In the genomic region with DNA sequence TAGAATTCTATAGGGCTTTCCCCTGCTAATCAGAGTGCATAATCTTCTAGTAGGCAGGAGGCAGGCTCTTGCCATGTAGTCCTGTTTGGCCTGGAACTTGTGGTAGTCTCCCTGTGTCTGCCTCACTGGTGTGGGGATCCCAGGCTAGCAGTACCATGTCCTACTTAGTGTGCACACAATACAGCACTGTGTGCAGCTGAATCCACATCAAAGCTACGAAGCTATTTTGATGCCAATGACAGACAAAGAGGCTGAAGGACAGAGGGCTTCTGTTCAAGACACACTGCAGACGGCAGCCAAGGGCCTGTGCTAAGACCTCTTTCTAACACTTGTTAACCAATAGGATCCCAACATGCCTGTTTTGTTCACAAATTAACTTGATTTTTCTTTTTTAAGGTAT, we compare ENCODE assay signal across 16 mouse cellular contexts. TPM values are rescaled to one million over a fixed set of nuclear protein-coding genes. Genes with fewer than 3 reads are reported as not detected.
DNase-seq lines count a peak whose midpoint lies in the region; ATAC-seq and TF ChIP-seq lines count a peak whose summit lies in the region.
"Had no signal": no experiment of that assay in that cellular context is flagged by ENCODE, and none has a peak within 500 bp of the region (broad histone marks: within the 10 kb centered on the region; RNA-seq: fewer than 3 reads in every experiment).

No protein-coding gene starts in this region.

- peak; percentile 33 for DNase-seq in forebrain, embryonic 14.5 days (ENCODE audit: low spot score)
- no peak for DNase-seq in forebrain, embryonic 11.5 days (ENCODE audit: low spot score)
- peak; percentile 75 for DNase-seq in retina, postnatal 1 day
- no peak for DNase-seq in retina, embryonic 14.5 days (ENCODE audit: low spot score)
- peak; percentile 33 for DNase-seq in layer of hippocampus, adult 9-10 months (ENCODE audit: low spot score)
- peak; percentile 67 for DNase-seq in midbrain, postnatal 0 days (ENCODE audit: low spot score)
- DNase-seq in embryo, embryonic 10.5 days (ENCODE audit: low spot score) = no peak
- no peak for DNase-seq in heart, adult 2 months
- DNase-seq: cerebellum, postnatal 36 days; heart, adult 18-20 months; heart, postnatal 4 days; liver, embryonic 13.5 days; lung, postnatal 10 days had no signal

- no peak for TF ChIP-seq CTCF in midbrain, postnatal 0 days (IDR thresholded peaks at IDR 0.05)
- TF ChIP-seq CTCF in heart, adult 2 months (IDR thresholded peaks at IDR 0.05) = no peak

- WGBS in forebrain, embryonic 14.5 days = 35% methylated on average over 2 of the region's 2 CpGs
- WGBS in forebrain, embryonic 11.5 days = 55% methylated on average over 2 of the region's 2 CpGs
- 38% methylated on average over 2 of the region's 2 CpGs for WGBS in midbrain, postnatal 0 days
- WGBS in heart, adult 2 months = 65% methylated on average over 2 of the region's 2 CpGs

- no peak for TF ChIP-seq POLR2A in heart, adult 2 months (IDR thresholded peaks at IDR 0.05; ENCODE audit: insufficient read depth, low read depth, low read length)

- no peaks in the 10 kb centered on the region for H3K27me3 ChIP-seq in forebrain, embryonic 14.5 days (replicated peaks; ENCODE audit: control insufficient read depth, insufficient read depth, low read length)
- H3K27me3 ChIP-seq in forebrain, embryonic 11.5 days (ENCODE audit: control insufficient read depth, insufficient read depth, low read length) = no peaks in the 10 kb centered on the region
- no peaks in the 10 kb centered on the region for H3K27me3 ChIP-seq in midbrain, postnatal 0 days (ENCODE audit: insufficient read depth, low read length)
- H3K27me3 ChIP-seq in heart, adult 2 months (ENCODE audit: control insufficient read depth, insufficient read depth, low read length) = no peaks in the 10 kb centered on the region
- H3K27me3 ChIP-seq: embryonic facial prominence, embryonic 15.5 days; liver, embryonic 13.5 days; midbrain, embryonic 12.5 days had no signal

- H3K9ac ChIP-seq in forebrain, embryonic 14.5 days (ENCODE audit: low read length) = no peak overlapping the region
- no peak overlapping the region for H3K9ac ChIP-seq in forebrain, embryonic 11.5 days (ENCODE audit: low read length)
- H3K9ac ChIP-seq in midbrain, postnatal 0 days (replicated peaks; ENCODE audit: low read length, poor library complexity, severe bottlenecking) = no peak overlapping the region
- H3K9ac ChIP-seq in heart, adult 2 months (ENCODE audit: low read depth, low read length) = no peak overlapping the region
- H3K9ac ChIP-seq: embryonic facial prominence, embryonic 15.5 days; liver, embryonic 13.5 days; midbrain, embryonic 12.5 days had no signal

- intact Hi-C loops in heart, adult 2 months (cut with DNase I) = loop anchor here (10.0 kb wide), 1 partner anchor 501 kb away; no protein-coding TSS in a partner anchor

- no peak for TF ChIP-seq EP300 in heart, adult 2 months (IDR thresholded peaks at IDR 0.05; ENCODE audit: insufficient read depth, low read depth, low read length)

- peak; percentile 33; the same call in 1 of the 2 replicates for ATAC-seq in forebrain, embryonic 14.5 days
- no peak for ATAC-seq in forebrain, embryonic 11.5 days (replicated peaks; ENCODE audit: low FRiP score)
- peak; percentile 69; the same call in 1 of the 2 replicates for ATAC-seq in midbrain, postnatal 0 days (ENCODE audit: low FRiP score)
- ATAC-seq: activated CD4-positive, CD25-positive, alpha-beta regulatory T cell, adult 4 months had no signal

- H3K4me1 ChIP-seq in forebrain, embryonic 14.5 days (ENCODE audit: control insufficient read depth, insufficient read depth, low read length) = peaks cover 4% of the 10 kb centered on the region; the same call in 1 of the 2 replicates
- no peaks in the 10 kb centered on the region for H3K4me1 ChIP-seq in forebrain, embryonic 11.5 days (replicated peaks; ENCODE audit: control insufficient read depth, insufficient read depth, low read length)
- no peaks in the 10 kb centered on the region for H3K4me1 ChIP-seq in midbrain, postnatal 0 days (ENCODE audit: insufficient read depth, low read length)
- peaks cover 1% of the 10 kb centered on the region; the same call in 1 of the 2 replicates for H3K4me1 ChIP-seq in heart, adult 2 months (ENCODE audit: control insufficient read depth, insufficient read depth, low read length)
- H3K4me1 ChIP-seq: embryonic facial prominence, embryonic 15.5 days; liver, embryonic 13.5 days had no signal

- 0 out of 2 replicates have a peak overlapping the region, but pooled peaks have one; percentile 21 for H3K27ac ChIP-seq in forebrain, embryonic 14.5 days (ENCODE audit: low read depth, low read length)
- no peak overlapping the region for H3K27ac ChIP-seq in forebrain, embryonic 11.5 days (ENCODE audit: low read depth, low read length)
- no peak overlapping the region for H3K27ac ChIP-seq in midbrain, postnatal 0 days (ENCODE audit: low read depth, low read length)
- no peak overlapping the region for H3K27ac ChIP-seq in heart, adult 2 months
- H3K27ac ChIP-seq: embryonic facial prominence, embryonic 15.5 days; liver, embryonic 13.5 days; midbrain, embryonic 12.5 days had no signal

- no peaks in the 10 kb centered on the region for H3K79me2 ChIP-seq in heart, adult 2 months (replicated peaks; ENCODE audit: control insufficient read depth, insufficient read depth, low read length)

- peaks cover 12% of the 10 kb centered on the region; the same call in 1 of the 2 replicates for H3K36me3 ChIP-seq in forebrain, embryonic 14.5 days (ENCODE audit: control insufficient read depth, insufficient read depth, low read length)
- no peaks in the 10 kb centered on the region for H3K36me3 ChIP-seq in forebrain, embryonic 11.5 days (ENCODE audit: control insufficient read depth, insufficient read depth, low read length)
- peaks cover 9% of the 10 kb centered on the region for H3K36me3 ChIP-seq in midbrain, postnatal 0 days (ENCODE audit: insufficient read depth, low read length)
- no peaks in the 10 kb centered on the region for H3K36me3 ChIP-seq in heart, adult 2 months (ENCODE audit: control insufficient read depth, insufficient read depth, low read length)

- no peak overlapping the region for H3K4me3 ChIP-seq in forebrain, embryonic 14.5 days (ENCODE audit: low read depth, low read length)
- H3K4me3 ChIP-seq in forebrain, embryonic 11.5 days (ENCODE audit: low read depth, low read length) = no peak overlapping the region
- H3K4me3 ChIP-seq in midbrain, postnatal 0 days (ENCODE audit: low read depth, low read length) = no peak overlapping the region
- H3K4me3 ChIP-seq in heart, adult 2 months = no peak overlapping the region
- H3K4me3 ChIP-seq: embryonic facial prominence, embryonic 15.5 days; liver, embryonic 13.5 days; midbrain, embryonic 12.5 days had no signal

- no peaks in the 10 kb centered on the region for H3K9me3 ChIP-seq in forebrain, embryonic 14.5 days (replicated peaks; ENCODE audit: control insufficient read depth, low read length)
- no peaks in the 10 kb centered on the region for H3K9me3 ChIP-seq in forebrain, embryonic 11.5 days (ENCODE audit: control insufficient read depth, low read length)
- H3K9me3 ChIP-seq in midbrain, postnatal 0 days (ENCODE audit: low read length) = no peaks in the 10 kb centered on the region
- H3K9me3 ChIP-seq: embryonic facial prominence, embryonic 15.5 days; liver, embryonic 13.5 days; midbrain, embryonic 12.5 days had no signal

- no peak overlapping the region for H3K4me2 ChIP-seq in forebrain, embryonic 14.5 days (ENCODE audit: low read length)
- H3K4me2 ChIP-seq in forebrain, embryonic 11.5 days (ENCODE audit: low read depth, low read length, severe bottlenecking) = no peak overlapping the region
- no peak overlapping the region for H3K4me2 ChIP-seq in midbrain, postnatal 0 days (ENCODE audit: low read depth, low read length, poor library complexity, severe bottlenecking)
- H3K4me2 ChIP-seq: embryonic facial prominence, embryonic 15.5 days; liver, embryonic 13.5 days; midbrain, embryonic 12.5 days had no signal

RNA-seq across cellular contexts. Expression of a gene that starts 34.7 kb away (rescaled TPM):
- polyA plus RNA-seq in forebrain, embryonic 14.5 days (2014; fragmentation: Nextera tagmentation; extraction: Ambion mirVana) = 15.8 and 18.1 TPM in 2 replicates
- 24.7 and 25.9 TPM in 2 replicates for polyA plus RNA-seq in forebrain, embryonic 11.5 days (2014; fragmentation: Nextera tagmentation; extraction: Ambion mirVana)
- total RNA-seq in midbrain, postnatal 0 days (2014; rRNA removed) = 41.8 and 42.0 TPM in 2 replicates
- 10.9 and 13.0 TPM in 2 replicates for polyA plus RNA-seq in midbrain, postnatal 0 days (2015; fragmentation: Nextera tagmentation; extraction: Ambion mirVana)
- 10 to 100 TPM; 46.8 to 49.3 TPM for total RNA-seq in heart, adult 2 months (2021)
- 24.1 and 57.1 TPM in 2 replicates for polyA plus RNA-seq in heart, adult 2 months (2012; rRNA removed)

RNA-seq across cellular contexts. Expression of a gene that starts 42.5 kb away (rescaled TPM):
- polyA plus RNA-seq in forebrain, embryonic 14.5 days (2014; fragmentation: Nextera tagmentation; extraction: Ambion mirVana) = 0.67 and 0.99 TPM in 2 replicates
- polyA plus RNA-seq in forebrain, embryonic 11.5 days (2014; fragmentation: Nextera tagmentation; extraction: Ambion mirVana) = 0.44 and 0.87 TPM in 2 replicates
- 5.5 and 6.3 TPM in 2 replicates for total RNA-seq in midbrain, postnatal 0 days (2014; rRNA removed)
- polyA plus RNA-seq in midbrain, postnatal 0 days (2015; fragmentation: Nextera tagmentation; extraction: Ambion mirVana) = 2.6 and 3.8 TPM in 2 replicates
- 1 to 10 TPM; 2.1 to 2.7 TPM for total RNA-seq in heart, adult 2 months (2021)
- 0.98 and 1.6 TPM in 2 replicates for polyA plus RNA-seq in heart, adult 2 months (2012; rRNA removed)

RNA-seq across cellular contexts. Expression of a gene that starts 48.0 kb away (rescaled TPM):
- 7.5 and 8.0 TPM in 2 replicates for polyA plus RNA-seq in forebrain, embryonic 14.5 days (2014; fragmentation: Nextera tagmentation; extraction: Ambion mirVana)
- 10.4 and 10.5 TPM in 2 replicates for polyA plus RNA-seq in forebrain, embryonic 11.5 days (2014; fragmentation: Nextera tagmentation; extraction: Ambion mirVana)
- 45.8 and 53.8 TPM in 2 replicates for total RNA-seq in midbrain, postnatal 0 days (2014; rRNA removed)
- polyA plus RNA-seq in midbrain, postnatal 0 days (2015; fragmentation: Nextera tagmentation; extraction: Ambion mirVana) = 14.6 and 15.4 TPM in 2 replicates
- 10 to 100 TPM; 26.7 to 28.7 TPM for total RNA-seq in heart, adult 2 months (2021)
- 9.6 and 16.2 TPM in 2 replicates for polyA plus RNA-seq in heart, adult 2 months (2012; rRNA removed)

Comparison
In these comparisons a context has a peak if more than half of its experiments do, and no peak if none do; other contexts are left out.
1. DNase-seq: peak in forebrain, embryonic 14.5 days (single experiment), retina, postnatal 1 day (single experiment), layer of hippocampus, adult 9-10 months (single experiment) and midbrain, postnatal 0 days (single experiment); none in forebrain, embryonic 11.5 days (single experiment), retina, embryonic 14.5 days (single experiment), embryo, embryonic 10.5 days (single experiment) and heart, adult 2 months (0 of 2).